Mouse (Mus musculus) megakaryocyte, embryonic 14.5 days (primary cell): Measurements from ENCODE around the gene Ppp1ca.

Experiments used
- FLI1 ChIP-seq: IDR thresholded peaks from 2 replicates; pipeline ENCODE4 v1.6.1; 2012; ENCODE audit warnings: low read length, inconsistent platforms, mixed read lengths
- GATA1 ChIP-seq: IDR thresholded peaks from 3 replicates; pipeline ENCODE4 v1.6.1; 2012; ENCODE audit warnings: mixed read lengths, low read length, inconsistent platforms, borderline replicate concordance

- TF ChIP-seq GATA1 (no peak), FLI1 (no peak)
Observed at GRCm38 (mm10) chr19:4192251-4192985, 553 bp downstream of the Ppp1ca start.
